Mouse (Mus musculus): Measurements from ENCODE around the gene Gm28042.

Gene Gm28042

DNA sequence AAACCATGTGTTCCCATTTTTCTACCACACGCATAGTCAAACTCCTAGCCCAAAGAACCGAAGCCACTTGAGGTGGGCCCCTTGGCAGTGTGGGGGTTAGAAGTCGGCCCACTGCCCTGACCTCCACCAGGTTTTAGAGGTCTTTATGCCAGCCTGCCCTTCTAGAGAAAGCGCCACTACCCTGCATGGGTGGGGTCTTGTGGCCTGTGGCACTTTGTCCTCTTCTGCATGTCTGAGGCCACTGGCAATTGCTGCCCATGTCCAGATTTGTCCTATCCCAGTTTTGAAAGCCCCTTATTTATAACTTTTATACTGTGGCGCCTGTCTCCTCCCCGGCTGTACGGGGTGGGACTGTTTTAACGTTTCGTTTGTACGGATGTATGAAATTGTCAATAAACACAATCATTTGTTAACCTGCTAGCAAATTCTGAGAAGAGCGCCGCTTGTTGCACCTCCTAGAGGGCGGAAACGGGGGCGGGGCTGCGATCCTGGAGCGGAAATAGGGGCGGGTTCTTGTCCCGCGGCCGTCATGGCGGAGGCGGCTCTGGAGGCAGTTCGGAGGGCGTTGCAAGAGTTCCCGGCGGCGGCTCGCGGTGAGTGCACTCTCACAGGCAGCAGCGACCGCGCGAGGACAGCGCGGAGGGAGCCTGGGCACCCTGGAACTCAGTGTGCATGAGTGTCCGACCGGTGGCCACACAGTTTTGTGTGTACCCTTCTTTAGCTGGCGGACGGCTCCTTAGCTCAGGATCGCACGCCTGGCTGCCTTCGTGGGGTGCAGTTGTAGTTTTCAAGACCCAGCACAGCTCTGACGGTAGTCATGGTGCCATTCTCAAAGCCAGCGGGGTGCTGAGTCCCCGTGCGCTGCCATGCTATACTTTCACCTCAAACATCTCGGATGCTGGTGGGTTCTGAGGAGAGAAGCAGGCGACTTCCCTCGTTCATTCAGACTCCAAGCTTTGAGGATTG, at the start of gene Gm28042, which contains the start of gene Jmjd7:
Gene Gm28042, plus strand, starts transcription at position 510 of the 966 bp plus-strand sequence.
Gene Jmjd7, plus strand, starts transcription at position 500 of the 966 bp plus-strand sequence.
- DNase-seq (ENCODE audit: low spot score) = peak; percentile 89

DNA sequence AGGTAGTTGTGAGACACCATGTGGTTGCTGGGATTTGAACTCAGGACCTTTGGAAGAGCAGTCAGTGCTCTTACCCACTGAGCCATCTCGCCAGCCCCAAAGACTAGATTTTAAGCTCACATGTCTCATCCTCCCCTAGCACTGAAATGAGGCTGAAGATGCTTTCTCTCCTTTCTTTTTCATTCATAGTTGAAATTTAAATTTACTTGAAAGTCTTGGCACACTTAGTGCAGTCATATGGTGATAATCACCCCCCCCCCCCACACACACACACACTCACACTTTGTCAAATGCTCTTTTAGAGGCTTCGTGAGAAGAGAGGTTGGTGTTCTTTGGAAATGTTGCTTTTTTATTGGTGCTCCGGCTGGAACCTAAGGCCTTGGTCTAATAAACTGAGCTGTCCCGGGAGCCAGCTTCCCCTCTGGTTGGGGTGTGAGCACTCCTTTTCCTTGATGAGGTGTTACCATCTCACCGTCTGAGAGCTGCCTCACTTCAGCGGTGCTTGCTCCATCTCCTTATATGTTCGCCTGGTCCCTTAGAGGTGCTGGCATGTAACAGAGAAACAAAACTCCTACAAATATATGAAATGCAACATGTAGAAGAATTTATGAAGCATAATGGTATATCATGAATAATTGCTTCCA, 46.8 kb upstream of the Gm28042 start:
- DNase-seq (ENCODE audit: low spot score) = no peak

DNA sequence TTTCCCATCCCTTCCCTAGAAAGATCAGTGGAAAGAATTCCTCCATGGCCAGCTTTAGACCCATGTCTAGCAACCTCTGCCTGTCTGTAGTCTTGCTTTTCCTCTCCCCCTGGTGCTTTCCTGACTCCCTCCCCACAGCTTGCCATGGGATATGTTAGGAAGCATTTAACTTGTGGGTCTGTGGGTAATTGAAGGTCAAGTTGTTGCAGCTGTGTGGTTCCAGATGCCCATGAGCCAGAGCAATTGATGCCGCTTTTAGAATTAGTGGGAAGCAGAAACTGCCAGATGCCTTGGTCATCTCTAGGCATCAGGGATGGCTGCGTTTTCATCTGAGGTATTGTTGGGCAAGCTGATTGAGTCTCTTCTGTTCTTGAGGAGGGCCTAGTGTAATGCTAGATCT, 45.7 kb upstream of the Gm28042 start:
- peak; percentile 28 for DNase-seq (ENCODE audit: low spot score)

DNA sequence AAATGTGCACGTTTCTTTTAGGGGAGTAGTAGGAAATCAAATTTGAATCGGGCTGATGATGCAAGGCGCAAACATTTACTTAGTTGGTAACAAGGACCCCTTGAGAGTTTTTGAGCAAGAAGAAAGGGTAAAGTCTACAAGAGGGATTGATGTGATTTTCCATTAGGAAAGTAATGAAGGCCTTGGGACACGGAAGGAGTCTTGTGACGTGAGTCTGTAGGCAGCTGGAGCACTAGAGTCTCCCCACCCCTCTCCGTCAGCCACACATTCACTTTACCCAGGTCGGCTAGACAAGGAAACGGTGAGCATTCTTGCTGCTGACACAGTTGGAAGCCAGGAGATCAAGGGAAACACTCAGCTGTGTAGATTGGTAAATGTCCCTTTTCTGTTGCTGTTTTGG, 41.4 kb upstream of the Gm28042 start:
- DNase-seq (ENCODE audit: low spot score) = no peak

DNA sequence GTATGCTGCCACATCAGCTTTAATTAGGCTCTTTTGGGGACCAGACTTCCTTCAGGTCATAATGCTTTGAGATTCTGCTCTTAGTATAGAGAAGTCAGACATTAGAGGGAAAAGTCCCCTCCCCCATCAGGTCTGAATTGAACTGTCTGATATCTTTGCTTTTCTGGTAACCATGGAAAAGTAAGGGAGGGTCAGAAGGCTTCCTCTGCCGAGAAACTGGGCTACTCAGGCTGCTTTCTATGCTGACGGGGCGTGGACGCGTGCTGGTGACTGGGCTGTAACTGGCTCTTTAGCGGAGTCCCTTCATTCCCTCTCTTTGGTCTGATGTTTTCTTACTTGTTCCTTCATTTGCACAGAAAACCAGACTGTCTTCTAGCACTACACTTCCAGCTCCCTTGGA, 40.9 kb upstream of the Gm28042 start:
- no peak for DNase-seq (ENCODE audit: low spot score)

DNA sequence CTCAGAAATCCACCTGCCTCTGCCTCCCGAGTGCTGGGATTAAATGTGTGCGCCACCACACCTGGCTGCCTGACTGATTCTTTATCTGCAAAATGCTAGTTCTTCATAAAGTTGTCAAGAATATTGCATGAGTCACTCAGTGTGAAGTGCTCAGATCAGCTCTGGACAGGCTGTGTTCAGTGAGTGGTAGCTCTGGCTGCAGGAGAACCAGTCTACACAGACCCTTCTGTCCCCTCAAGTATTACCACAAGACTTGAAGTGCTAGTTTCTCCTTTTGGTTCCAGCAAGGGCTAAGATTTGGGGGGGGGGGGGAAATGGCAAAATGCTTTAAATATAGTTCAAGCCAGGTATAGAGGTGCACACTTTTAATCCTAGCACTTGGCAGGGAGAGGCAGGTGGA, 39.9 kb upstream of the Gm28042 start:
- DNase-seq (ENCODE audit: low spot score) = no peak

DNA sequence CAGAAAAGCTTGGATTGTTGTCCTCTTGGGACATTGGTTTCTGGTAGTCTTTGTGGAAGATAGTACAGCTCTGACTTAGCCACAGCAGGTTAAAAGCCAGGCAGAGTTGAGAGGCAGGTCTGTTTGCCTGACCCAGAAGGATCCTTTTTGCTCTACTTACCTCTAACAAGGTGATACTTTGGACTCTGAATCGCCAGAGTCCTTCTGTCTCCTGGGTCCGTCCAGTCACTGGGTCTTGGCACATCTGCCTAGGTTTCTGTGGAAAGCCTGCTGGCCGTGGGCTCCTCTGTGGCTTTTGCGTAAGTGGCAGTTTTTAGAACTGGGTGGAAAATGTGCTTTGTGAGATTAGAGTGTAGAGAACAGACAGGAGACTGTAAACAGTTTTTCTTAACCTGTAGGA, 38.3 kb upstream of the Gm28042 start:
- no peak for DNase-seq (ENCODE audit: low spot score)

DNA sequence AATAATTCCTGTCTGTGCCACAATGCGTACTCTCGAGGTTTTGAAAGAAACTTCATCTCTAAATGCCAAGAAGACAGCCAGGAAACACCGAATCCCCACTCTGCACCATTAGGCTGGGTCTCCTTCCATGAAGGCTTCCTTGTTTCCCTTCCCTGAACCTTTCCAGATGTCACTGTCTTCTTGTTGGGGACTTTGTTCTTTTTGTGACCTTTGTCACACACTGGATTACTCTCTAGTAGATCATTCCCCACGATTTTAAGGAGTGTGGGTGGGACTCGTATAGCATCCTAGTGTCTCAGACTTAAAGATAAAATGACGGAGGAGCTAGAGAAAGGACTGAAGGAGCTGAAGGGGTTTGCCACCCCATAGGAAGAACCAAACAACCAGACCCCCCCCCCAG, 36.4 kb upstream of the Gm28042 start:
- DNase-seq (ENCODE audit: low spot score) = no peak

DNA sequence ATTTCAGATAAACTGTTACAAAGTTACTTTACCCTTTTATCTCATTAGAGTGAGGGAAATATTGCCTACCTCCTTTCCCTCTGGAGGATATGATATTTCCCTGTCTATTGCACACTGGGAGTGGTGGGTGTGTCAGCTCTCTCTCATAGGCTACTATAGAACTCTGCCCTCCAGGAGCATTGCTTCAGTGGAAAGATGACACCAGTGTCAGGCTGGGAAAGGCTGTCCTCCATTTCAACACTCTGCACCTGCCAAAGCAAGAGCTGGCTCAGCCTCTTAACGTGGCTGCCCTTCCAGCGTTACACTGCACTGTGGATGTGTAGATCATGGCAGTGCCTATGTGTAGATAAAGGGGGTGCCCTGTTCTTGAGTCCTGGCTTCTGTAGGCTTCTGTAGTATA, 34.9 kb upstream of the Gm28042 start:
- DNase-seq (ENCODE audit: low spot score) = no peak

DNA sequence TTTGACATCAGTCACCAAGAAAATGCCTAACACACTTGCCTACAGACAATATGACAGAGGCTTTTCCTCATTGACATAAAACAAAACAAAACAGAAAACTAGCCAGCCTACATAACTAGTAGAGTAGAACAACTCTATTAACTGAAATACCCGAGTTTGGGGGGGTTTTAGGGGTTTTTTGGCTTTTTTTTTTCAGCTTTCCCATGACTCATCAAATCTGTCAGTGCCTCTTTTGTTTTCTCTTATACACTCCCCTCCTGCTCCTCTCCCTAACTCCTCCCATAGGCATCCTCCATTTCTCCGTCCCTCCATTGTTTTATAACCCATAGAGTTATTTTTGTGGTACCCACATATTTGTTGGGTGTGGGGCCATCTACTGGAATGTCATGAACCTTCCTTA, 33.8 kb upstream of the Gm28042 start:
- no peak for DNase-seq (ENCODE audit: low spot score)

DNA sequence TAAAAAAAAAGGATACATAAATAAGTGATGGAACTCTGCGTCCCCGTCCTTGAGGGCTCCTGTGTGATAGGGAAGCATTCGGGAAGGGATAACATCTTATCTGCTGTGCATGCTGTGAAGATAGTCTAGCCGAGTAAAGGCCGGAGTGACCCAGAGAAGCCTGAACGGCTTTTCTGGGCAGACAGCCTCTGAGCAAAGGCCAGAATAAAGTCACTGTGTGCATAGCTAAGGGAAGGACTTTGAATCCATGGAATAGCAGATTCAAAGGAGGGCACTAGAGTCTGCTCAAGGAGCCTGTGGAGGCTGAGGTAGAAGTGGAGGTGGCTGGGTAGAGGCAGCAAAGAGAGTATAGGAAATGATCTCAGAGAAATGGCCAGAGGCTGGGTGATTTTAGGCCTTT, 32.5 kb upstream of the Gm28042 start:
- DNase-seq (ENCODE audit: low spot score) = no peak

DNA sequence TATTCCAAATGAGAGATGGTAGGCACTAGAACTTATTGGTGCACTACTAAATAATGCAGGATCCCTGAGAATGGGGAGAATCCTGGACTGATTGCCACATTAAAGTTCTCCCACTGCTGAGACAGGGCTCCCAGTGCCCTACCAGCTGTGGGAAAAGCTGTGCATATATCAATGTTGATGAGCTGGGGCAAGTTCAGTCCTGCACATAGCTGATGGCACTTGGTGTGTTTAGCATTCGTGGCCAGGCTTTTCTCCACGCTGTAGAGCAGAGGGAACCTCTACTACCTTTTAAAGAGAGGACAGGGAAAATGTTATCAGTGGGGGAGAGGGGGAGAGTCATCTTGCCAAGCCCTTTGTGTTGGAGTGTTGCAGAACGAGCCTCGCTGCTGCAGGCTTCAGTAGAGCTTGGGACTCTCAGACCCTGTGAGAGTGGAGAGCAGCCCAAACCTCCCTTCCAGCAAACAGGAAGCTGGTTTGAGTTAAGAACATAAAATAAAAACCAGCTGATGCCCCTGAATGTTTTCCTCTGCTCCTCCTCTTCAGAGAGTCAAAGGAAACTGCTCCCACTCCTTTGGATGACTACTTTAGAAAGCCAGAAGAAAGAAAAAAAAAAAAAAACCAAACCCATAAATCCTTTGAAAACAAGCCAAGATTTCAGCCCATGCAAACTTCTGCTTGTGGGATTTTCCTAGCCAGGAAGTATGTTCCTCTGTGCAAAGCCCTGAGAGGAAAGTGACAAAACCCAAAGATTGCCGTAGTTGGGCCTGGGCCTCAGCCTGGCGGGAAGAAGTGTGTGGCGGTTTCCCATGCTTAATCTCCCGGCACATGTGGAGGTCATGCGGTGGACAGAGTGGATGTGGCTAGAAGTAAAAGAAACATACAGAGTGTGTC, 31.7 kb upstream of the Gm28042 start:
- no peak for DNase-seq (ENCODE audit: low spot score)

DNA sequence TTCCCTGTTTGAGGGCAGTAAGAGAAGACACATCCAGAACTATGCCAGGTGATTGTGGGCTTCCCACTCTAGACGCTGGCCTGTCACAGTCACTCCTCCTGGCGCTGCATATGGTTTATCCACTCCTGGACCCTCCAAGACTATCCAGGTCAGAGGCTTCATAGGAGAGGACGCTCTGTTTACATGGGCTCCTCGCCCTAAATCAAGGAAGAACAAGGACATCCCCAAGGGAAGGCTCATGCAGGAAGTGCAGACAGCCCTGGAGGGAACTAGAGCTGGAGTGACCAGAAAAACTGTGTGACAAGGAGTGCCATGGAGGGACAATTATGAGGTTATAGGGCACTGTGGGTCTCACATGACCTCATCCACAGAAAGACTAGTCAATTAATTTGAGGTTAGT, 29.9 kb upstream of the Gm28042 start:
- no peak for DNase-seq (ENCODE audit: low spot score)

DNA sequence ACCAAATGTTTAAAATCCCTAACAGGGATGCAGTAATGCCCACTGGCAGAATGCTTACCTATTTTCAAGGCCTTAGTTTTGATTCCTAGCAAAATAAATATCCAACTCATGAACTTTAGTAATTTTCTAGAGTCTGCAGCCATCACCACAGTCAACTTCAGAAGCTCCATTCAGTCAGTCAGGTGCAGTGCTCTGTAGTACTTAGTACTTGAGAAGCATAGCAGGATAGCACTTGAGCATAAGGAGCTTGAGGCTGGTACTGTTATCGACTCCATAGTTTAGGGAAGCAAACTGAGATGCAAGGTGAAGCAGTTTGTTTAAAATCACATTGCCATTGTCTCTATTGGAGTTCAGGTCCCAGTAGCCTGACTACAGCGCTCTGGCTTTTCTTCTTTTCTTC, 27.6 kb upstream of the Gm28042 start:
- no peak for DNase-seq (ENCODE audit: low spot score)

DNA sequence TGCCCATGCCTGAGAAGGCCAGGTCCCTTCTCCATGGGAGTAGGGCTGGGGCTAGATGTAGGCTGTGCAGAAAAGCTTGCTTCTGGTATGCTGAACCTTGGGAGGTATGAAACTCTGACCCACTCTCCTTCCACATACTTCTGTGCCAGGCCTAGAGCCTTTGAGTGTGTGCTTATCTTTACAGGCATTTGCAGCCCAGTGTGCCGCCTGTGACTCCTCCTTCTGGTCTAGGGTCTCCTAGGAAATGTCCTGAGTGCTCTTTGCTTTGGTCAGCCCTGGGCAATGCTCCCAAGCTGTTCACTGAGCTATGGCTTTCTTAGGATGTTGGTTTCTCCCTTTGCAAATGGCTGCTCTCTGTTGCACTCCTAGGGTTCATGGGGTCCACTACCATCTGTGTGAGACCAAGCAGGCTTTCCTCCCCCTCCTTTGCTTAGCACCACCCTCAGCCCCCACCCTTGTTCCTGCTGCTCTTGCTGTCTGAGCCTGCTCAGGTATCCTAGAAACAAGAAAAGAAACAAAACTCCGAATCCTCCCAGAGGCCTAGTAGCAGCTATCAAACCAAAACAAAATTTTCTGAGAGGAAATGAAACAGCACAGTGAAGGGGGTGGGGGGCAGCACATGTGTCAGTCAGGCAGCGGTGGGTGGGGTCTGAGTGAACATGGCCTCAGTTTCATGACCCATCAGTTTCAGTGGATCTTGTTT, 26.3 kb upstream of the Gm28042 start:
- DNase-seq (ENCODE audit: low spot score) = no peak

DNA sequence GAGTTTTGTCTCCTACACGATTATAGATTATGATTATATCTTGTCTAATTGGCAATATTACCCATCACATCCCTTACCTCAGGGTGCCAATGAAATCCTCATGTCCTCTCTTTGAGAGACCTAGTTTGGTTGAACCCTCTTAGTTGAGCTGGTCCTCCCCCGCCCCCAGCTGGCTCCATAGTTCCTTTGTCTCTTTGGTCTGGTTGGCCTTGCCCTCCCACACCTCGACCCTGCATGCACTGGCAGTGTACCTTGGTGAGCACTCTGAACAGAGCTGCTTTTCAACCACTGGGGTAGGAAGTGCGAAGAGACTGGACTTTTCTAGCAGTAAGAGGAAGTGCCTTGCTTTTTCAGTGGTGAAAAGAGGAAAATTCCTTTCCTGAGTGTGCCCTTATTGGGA, 25.3 kb upstream of the Gm28042 start:
- DNase-seq (ENCODE audit: low spot score) = no peak

DNA sequence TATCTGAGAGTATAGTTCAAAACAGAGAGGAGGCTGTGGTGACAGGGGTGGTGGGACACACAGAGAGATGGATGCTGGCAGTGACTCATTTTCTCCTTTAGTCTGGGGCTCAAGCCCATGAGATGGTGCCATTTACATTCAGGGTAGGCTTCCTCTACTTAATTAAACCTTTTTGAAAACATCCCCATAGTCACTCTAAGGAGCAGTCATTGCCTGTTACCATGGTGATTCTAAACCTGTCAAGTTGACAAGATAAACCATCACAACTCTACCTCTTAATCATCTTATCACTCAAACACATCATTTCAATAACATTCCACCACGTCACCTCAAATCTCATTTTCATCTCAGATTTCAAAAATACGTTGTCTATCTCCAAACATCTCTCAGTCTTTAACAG, 23.3 kb upstream of the Gm28042 start:
- DNase-seq (ENCODE audit: low spot score) = no peak

DNA sequence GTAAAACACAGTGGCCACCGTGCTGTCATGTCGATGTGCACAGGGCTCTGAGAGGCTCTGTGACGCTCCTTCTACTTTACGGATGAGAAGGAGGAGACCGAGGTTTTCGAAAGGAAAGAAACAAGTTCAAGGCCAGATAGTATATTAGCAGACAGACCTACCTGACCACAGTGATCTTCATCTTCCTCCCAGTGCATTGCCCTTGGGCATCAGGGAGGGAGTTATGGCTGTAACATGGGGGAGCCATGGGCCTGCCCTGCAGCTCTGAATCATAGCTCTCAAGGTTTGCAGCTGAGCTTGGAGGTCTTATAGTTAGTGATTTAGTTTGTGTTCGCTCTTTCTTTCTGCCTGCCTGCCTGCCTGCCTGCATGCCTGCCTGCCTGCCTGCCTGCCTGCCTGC, 20.6 kb upstream of the Gm28042 start:
- no peak for DNase-seq (ENCODE audit: low spot score)

DNA sequence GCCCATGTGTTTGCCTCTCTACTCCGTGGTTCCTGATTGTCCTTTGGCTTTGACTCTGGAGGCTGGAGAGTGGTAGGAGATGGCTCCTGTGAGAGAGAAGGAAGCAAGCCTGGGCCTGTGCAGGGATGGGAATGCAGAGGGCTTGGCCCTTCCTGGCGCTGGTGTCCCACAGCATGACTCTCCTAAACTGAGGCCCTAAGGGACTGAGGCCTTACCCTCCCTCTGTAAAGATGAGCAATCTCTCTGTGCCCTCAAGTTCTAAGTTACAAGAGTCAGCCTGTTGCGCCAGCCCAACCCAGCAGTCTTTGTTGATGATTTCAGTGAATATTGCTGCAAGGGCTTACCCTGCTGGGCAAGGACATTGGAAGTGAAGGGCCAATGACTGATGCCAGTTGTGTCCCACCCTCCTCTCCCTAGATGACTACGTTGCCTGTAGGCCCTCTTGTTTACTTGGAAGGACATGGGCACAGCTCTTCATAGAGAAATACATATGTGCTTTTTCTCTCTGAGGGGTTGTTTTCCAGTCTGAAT, 19.5 kb upstream of the Gm28042 start:
- DNase-seq (ENCODE audit: low spot score) = no peak

DNA sequence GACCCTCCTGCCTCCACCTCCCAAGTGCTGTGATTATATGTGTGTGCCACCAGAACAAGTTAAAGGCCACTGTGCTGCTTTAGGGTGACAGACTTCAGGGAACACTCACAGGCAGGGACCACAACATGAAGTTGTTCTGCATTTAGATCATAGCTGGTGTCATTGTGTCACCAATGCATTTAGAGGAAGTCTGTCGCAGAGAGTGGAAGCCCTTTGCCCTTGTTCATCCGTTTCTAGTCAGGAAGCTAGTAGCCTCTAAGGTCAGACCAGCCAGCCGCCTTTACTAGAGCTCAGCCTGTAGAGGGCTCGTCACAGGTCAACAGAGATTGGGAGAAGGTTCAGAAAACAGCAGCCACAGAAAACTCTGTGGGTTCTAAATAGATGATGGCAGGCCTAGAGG, 18.6 kb upstream of the Gm28042 start:
- no peak for DNase-seq (ENCODE audit: low spot score)

DNA sequence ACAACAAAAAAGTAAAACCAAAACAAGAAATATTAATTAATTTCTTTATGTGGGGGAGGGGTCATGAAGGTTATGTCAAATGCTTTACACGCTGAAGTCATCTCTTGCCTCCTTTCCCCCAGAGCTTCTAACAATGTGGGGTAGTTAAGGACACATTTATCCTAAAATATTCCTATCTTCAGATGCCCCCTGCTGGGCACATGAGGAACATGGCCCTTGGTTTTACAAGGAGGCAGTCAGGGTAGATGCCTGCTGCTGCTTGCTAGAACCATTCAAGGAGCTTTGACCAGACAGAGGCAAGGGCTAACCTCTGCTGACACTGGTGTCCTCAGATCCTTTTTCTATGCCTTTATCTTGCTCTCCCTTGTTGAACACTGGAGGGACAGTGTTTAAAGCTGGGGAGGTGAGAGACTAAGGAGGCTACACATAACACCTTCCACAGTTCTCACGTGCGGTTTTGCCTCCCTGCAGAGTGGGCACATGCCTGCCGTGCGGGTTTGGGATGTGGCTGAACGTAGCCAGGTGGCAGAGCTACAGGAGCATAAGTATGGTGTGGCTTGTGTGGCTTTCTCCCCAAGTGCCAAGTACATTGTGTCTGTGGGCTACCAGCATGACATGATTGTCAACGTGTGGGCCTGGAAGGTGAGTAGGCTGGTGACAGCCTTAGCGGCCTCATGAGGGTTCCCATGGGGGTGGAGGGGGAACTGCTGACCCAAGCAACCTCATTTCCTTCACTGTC, 15.7 kb upstream of the Gm28042 start:
- DNase-seq (ENCODE audit: low spot score) = peak; percentile 69

Measured in MN1 (cell line).